Mouse (Mus musculus) mouse trophoblast stem cell (cell line): ENCODE measurements around the gene Olfr1178.

ENCODE experiments used
- in situ Hi-C, 2 experiments: fragments of 300-500 bp; cut with MseI, MboI; formaldehyde crosslinking; loops; 2 replicates in 1 of 2; 3 replicates in 1 of 2; pipeline ENCODE4 v1.15.1; 2025

Olfr1178 gene

DNA sequence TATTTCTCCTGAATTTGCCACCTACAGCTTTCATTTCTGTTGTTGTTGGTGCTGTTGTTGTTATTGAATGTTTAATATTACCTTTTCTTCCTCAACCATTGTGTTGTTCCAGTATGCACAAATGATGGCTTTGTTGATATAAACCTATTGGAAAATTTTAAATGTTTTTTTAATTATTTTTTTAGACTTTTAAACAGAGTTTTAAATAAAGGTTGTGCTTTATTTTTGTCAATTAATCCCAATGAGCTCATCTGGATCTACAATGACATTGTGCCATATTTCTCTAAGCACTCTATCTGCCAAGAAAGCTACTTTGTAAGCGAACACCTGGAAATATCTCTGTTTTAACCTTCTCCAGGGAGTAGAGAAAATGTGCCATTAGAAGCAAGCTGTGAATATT, at the start of gene Olfr1178:
TSS of gene Olfr1178 (plus strand) at position 301 of the 400 bp plus-strand sequence.
- in situ Hi-C loops: no loop called here

DNA sequence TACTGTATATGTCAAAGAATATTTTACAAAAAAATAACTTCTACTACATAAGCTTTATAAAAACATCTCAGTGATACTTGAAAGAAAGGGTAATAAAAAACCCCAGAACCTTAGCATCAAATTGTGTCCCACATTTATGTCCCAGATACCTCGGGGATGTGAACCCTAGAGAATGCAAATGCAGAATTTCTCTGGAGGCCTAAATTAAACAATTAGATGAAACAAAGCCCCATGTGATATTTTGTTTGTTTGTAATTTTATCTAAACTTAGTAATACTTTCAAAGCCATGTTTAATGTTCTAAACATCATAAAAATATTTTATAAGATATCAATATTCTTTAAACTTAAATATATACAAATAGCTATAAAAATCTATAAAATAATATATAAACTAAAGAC, 40.5 kb upstream of the Olfr1178 start, which contains the start of gene Olfr1177-ps:
TSS of gene Olfr1177-ps (minus strand) at position 101 of the 400 bp plus-strand sequence.
- in situ Hi-C loops: no loop called here

DNA sequence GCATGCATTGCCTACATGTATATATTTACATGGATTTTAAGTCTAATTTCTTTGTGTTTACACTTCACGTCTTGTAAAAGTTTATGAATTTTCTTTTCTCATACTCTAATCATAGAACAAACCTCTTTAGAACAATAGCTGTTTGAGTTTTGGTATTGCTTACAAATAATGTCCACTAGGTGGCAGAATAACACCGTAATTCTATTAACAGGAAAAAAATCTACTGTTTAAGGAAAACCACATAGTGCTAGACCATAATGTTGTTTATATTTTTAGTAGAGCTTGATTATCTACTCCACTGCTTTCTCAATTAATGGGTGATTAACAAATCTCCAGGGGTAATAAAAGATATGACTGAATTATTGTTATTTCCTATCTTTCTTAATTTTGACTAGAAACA, 30.6 kb upstream of the Olfr1178 start:
- in situ Hi-C loops: loop anchor here (25.0 kb wide), 1 partner anchor 1181 kb away; the partner anchor contains the start of gene Olfr1243 (in 2 of the 2)

DNA sequence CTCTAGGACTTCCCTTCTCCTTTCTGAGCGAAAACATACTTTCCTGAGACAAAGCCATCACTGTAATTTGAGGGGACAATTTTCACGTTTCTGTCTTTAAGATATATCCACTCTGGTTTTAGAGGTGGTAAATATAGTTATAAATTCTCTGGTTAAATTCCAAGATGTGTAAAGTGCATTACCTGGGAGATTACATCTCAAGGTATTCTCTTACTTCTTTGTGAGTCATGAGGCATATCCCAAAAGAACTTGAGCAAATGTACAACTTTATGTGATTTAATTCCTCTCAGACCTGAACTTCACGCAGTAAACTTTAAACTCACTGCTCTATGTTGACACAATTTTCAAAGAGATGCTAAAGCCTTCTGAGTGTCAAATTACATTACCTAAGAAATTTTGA, 19.5 kb downstream of the Olfr1178 start, which contains the start of gene Olfr1179:
TSS of gene Olfr1179 (minus strand) at position 101 of the 400 bp plus-strand sequence.
- in situ Hi-C loops: no loop called here

DNA sequence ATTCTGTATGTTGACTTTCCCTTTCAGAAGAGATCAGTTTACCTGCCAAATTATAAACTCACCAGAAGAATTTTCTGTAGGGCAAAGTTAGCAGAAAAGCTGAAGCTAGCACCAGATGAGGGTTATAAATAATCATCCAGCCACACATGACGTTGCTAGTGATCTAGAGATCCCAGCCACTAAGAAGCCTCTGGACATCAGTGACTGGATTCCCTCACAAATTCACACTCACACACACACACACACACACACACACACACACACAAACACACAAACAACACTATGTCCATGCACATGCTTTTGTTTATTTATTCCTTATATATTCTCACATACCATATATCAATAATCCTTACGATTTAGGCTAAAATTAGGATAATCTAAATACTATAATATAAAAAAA, 32.2 kb downstream of the Olfr1178 start, which contains the start of gene Olfr1180:
TSS of gene Olfr1180 (minus strand) at position 101 of the 400 bp plus-strand sequence.
- in situ Hi-C loops: no loop called here

DNA sequence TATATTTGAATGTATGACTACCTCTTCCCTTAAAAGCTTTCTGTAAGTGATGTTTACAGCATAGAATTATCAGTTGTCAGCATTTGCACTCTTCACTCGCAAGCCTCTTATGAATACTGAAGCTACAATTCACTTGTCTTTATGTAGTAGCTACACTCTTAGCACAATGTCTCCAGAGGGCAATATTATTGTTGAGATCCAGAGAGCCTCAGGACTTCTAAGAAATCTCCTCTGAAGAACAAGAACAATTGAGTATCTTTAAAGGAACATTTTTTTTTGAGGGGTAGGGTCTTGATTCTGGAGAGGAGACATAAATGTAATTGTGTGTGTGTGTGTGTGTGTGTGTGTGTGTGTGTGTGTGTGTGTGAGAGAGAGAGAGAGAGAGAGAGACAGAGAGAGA, 39.2 kb downstream of the Olfr1178 start, which contains the start of gene Olfr1181:
TSS of gene Olfr1181 (minus strand) at position 101 of the 400 bp plus-strand sequence.
- in situ Hi-C loops: no loop called here

DNA sequence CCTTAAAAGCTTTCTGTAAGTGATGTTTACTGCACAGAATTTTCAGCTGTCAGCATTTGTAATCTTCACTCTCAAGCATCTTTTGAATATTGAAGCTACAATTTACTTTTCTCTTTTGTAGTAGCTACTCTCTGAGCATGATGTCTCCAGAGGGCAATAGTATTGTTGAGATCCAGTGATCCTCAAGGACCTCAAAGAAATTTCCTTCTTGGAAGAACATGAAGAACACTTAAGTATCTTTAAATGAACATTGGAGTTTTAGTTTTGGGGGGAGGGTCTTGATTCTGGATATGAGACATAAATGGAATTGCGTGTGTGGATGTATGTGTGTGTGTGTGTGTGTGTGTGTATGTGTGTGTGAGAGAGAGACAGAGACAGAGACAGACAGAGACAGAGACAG, 62.2 kb downstream of the Olfr1178 start, which contains the start of gene Gm13757:
TSS of gene Gm13757 (minus strand) at position 101 of the 400 bp plus-strand sequence.
- in situ Hi-C loops: no loop called here
